8 mouse cellular contexts compared by ENCODE assay signal in genomic region chr17:47610849-47611660, GRCm38 (mm10). TPM values are rescaled to one million over a fixed set of nuclear protein-coding genes. Genes with fewer than 3 reads are reported as not detected.
DNase-seq lines count a peak whose midpoint lies in the region; ATAC-seq and TF ChIP-seq lines count a peak whose summit lies in the region.

TSS of gene Bysl (minus strand) at chr17:47611492.
TSS of gene Med20 (plus strand) at chr17:47611582.
TSS of gene Gm20517 (plus strand) at chr17:47611589.

- H3K4me1 ChIP-seq in embryonic facial prominence, embryonic 14.5 days (ENCODE audit: control insufficient read depth, insufficient read depth, low read length), result peaks cover 20% of the 10 kb centered on the region
- peaks cover 19% of the 10 kb centered on the region for H3K4me1 ChIP-seq in limb, embryonic 14.5 days (ENCODE audit: control insufficient read depth, insufficient read depth, low read length)
- peaks cover 13% of the 10 kb centered on the region; the same call in 1 of the 2 replicates for H3K4me1 ChIP-seq in midbrain, postnatal 0 days (ENCODE audit: insufficient read depth, low read length)

- peak within 1 kb of the TSS; percentile 65 for H3K27ac ChIP-seq in embryonic facial prominence, embryonic 14.5 days (replicated peaks; ENCODE audit: low read depth, low read length)
- H3K27ac ChIP-seq in limb, embryonic 14.5 days (replicated peaks; ENCODE audit: low read depth, low read length), result peak within 1 kb of the TSS; percentile 74
- peak within 1 kb of the TSS; percentile 79 for H3K27ac ChIP-seq in midbrain, postnatal 0 days (ENCODE audit: low read depth, low read length)

- peak; percentile 88 for TF ChIP-seq CTCF in midbrain, postnatal 0 days (IDR thresholded peaks at IDR 0.05)

- H3K4me3 ChIP-seq in embryonic facial prominence, embryonic 14.5 days (ENCODE audit: low read depth, low read length), result peak within 1 kb of the TSS; percentile 93
- peak within 1 kb of the TSS; percentile 88 for H3K4me3 ChIP-seq in limb, embryonic 14.5 days (replicated peaks; ENCODE audit: low read length)
- peak within 1 kb of the TSS; percentile 81 for H3K4me3 ChIP-seq in midbrain, postnatal 0 days (ENCODE audit: low read depth, low read length)

- H3K9me3 ChIP-seq in embryonic facial prominence, embryonic 14.5 days (ENCODE audit: control insufficient read depth, low read length), result no peaks in the 10 kb centered on the region
- no peaks in the 10 kb centered on the region for H3K9me3 ChIP-seq in limb, embryonic 14.5 days (ENCODE audit: control insufficient read depth, low read length)
- H3K9me3 ChIP-seq in midbrain, postnatal 0 days (ENCODE audit: low read length), result no peaks in the 10 kb centered on the region

- H3K27me3 ChIP-seq in embryonic facial prominence, embryonic 14.5 days (replicated peaks; ENCODE audit: control insufficient read depth, insufficient read depth, low read length), result no peaks in the 10 kb centered on the region
- no peaks in the 10 kb centered on the region for H3K27me3 ChIP-seq in limb, embryonic 14.5 days (ENCODE audit: control insufficient read depth, insufficient read depth, low read length)
- no peaks in the 10 kb centered on the region for H3K27me3 ChIP-seq in midbrain, postnatal 0 days (ENCODE audit: insufficient read depth, low read length)

- peak within 1 kb of the TSS; percentile 95 for H3K4me2 ChIP-seq in embryonic facial prominence, embryonic 14.5 days (ENCODE audit: low read depth, low read length)
- peak within 1 kb of the TSS; percentile 93 for H3K4me2 ChIP-seq in limb, embryonic 14.5 days (replicated peaks; ENCODE audit: low read depth, low read length, severe bottlenecking)
- peak within 1 kb of the TSS; percentile 83 for H3K4me2 ChIP-seq in midbrain, postnatal 0 days (ENCODE audit: low read depth, low read length, poor library complexity, severe bottlenecking)

- ATAC-seq in embryonic facial prominence, embryonic 14.5 days (ENCODE audit: low read depth), result peak; percentile 96
- peak; percentile 96 for ATAC-seq in limb, embryonic 14.5 days (ENCODE audit: low FRiP score, low read depth)
- peak; percentile 97 for ATAC-seq in midbrain, postnatal 0 days (ENCODE audit: low FRiP score)

- H3K9ac ChIP-seq in embryonic facial prominence, embryonic 14.5 days (ENCODE audit: low read depth, low read length), result peak within 1 kb of the TSS; percentile 87
- H3K9ac ChIP-seq in limb, embryonic 14.5 days (ENCODE audit: low read depth, low read length, severe bottlenecking), result peak within 1 kb of the TSS; percentile 78
- peak within 1 kb of the TSS; percentile 78 for H3K9ac ChIP-seq in midbrain, postnatal 0 days (replicated peaks; ENCODE audit: low read length, poor library complexity, severe bottlenecking)

- under 1% methylated on average over 59 of the region's 59 CpGs for WGBS in embryonic facial prominence, embryonic 14.5 days
- under 1% methylated on average over 59 of the region's 59 CpGs for WGBS in limb, embryonic 14.5 days
- under 1% methylated on average over 59 of the region's 59 CpGs for WGBS in midbrain, postnatal 0 days

- TF ChIP-seq POLR2A in limb, embryonic 14.5 days (IDR thresholded peaks at IDR 0.05; ENCODE audit: borderline replicate concordance, extremely low read depth, insufficient read depth, insufficient read length), result peak; percentile 40; the same call in 1 of the 2 replicates

- peak; percentile 96 for DNase-seq in 3T3-L1 (ENCODE audit: low read depth, low spot score)
- DNase-seq in adrenal gland, postnatal 4 days (ENCODE audit: low spot score in 2 of 2), result peak; percentile 90 to 96
- DNase-seq in embryonic facial prominence, embryonic 14.5 days (ENCODE audit: low spot score), result peak; percentile 98
- DNase-seq in heart, adult 8-10 months (ENCODE audit: low spot score), result peak; percentile 96
- peak; percentile 97 for DNase-seq in kidney, adult 9 months
- DNase-seq in limb, embryonic 14.5 days (ENCODE audit: low spot score), result peak; percentile 97
- DNase-seq in midbrain, postnatal 0 days (ENCODE audit: low spot score), result peak; percentile 98
- peak; percentile 93 to 96 for DNase-seq in spleen, postnatal 14 days (ENCODE audit: low spot score in 2 of 2)

- H3K36me3 ChIP-seq in embryonic facial prominence, embryonic 14.5 days (ENCODE audit: control insufficient read depth, insufficient read depth, low read length), result peaks cover 51% of the 10 kb centered on the region
- peaks cover 31% of the 10 kb centered on the region for H3K36me3 ChIP-seq in limb, embryonic 14.5 days (ENCODE audit: control insufficient read depth, insufficient read depth, low read length)
- peaks cover 14% of the 10 kb centered on the region for H3K36me3 ChIP-seq in midbrain, postnatal 0 days (ENCODE audit: insufficient read depth, low read length)

RNA-seq across cellular contexts. Expression of gene Bysl, which starts in this region (rescaled TPM):
- total RNA-seq in adrenal gland, postnatal 4 days (2021), result 10 to 100 TPM; 12.5 to 14.3 TPM
- 21.3 and 22.4 TPM in 2 replicates for polyA plus RNA-seq in embryonic facial prominence, embryonic 14.5 days (2014; fragmentation: Nextera tagmentation; extraction: Ambion mirVana)
- total RNA-seq in heart, adult 8-10 months (2022), result 10 to 100 TPM; 14.2 to 16.9 (median 15.9) TPM
- polyA plus RNA-seq in limb, embryonic 14.5 days (2012; rRNA removed), result 19.5 and 20.4 TPM in 2 replicates
- 20.6 and 24.0 TPM in 2 replicates for polyA plus RNA-seq in limb, embryonic 14.5 days (2014; fragmentation: Nextera tagmentation; extraction: Ambion mirVana)
- total RNA-seq in midbrain, postnatal 0 days (2014; rRNA removed), result 25.8 and 26.0 TPM in 2 replicates
- polyA plus RNA-seq in midbrain, postnatal 0 days (2015; fragmentation: Nextera tagmentation; extraction: Ambion mirVana), result 31.9 and 33.1 TPM in 2 replicates

RNA-seq across cellular contexts. Expression of gene Med20, which starts in this region (rescaled TPM):
- total RNA-seq in adrenal gland, postnatal 4 days (2021), result 10 to 100 TPM; 40.4 to 40.8 TPM
- polyA plus RNA-seq in embryonic facial prominence, embryonic 14.5 days (2014; fragmentation: Nextera tagmentation; extraction: Ambion mirVana), result 47.7 and 50.2 TPM in 2 replicates
- 10 to 100 TPM; 15.7 to 19.9 (median 18.1) TPM for total RNA-seq in heart, adult 8-10 months (2022)
- polyA plus RNA-seq in limb, embryonic 14.5 days (2012; rRNA removed), result 59.5 and 64.7 TPM in 2 replicates
- 50.6 and 55.0 TPM in 2 replicates for polyA plus RNA-seq in limb, embryonic 14.5 days (2014; fragmentation: Nextera tagmentation; extraction: Ambion mirVana)
- 33.8 and 44.7 TPM in 2 replicates for total RNA-seq in midbrain, postnatal 0 days (2014; rRNA removed)
- polyA plus RNA-seq in midbrain, postnatal 0 days (2015; fragmentation: Nextera tagmentation; extraction: Ambion mirVana), result 32.4 TPM in 2 replicates

RNA-seq across cellular contexts. Expression of gene Gm20517, which starts in this region (rescaled TPM):
- total RNA-seq in adrenal gland, postnatal 4 days (2021), result 1 to 10 TPM; 4.1 to 4.8 TPM
- 1.4 and 1.9 TPM in 2 replicates for polyA plus RNA-seq in embryonic facial prominence, embryonic 14.5 days (2014; fragmentation: Nextera tagmentation; extraction: Ambion mirVana)
- total RNA-seq in heart, adult 8-10 months (2022), result 1 to 10 TPM in 3 of 4 experiments, under 1 TPM in 1; 0.35 to 5.1 (median 2.0) TPM
- 1.3 and 1.4 TPM in 2 replicates for polyA plus RNA-seq in limb, embryonic 14.5 days (2012; rRNA removed)
- 0.72 and 1.4 TPM in 2 replicates for polyA plus RNA-seq in limb, embryonic 14.5 days (2014; fragmentation: Nextera tagmentation; extraction: Ambion mirVana)
- 3.2 and 8.0 TPM in 2 replicates for total RNA-seq in midbrain, postnatal 0 days (2014; rRNA removed)
- 0.96 and 1.1 TPM in 2 replicates for polyA plus RNA-seq in midbrain, postnatal 0 days (2015; fragmentation: Nextera tagmentation; extraction: Ambion mirVana)

Comparison
In these comparisons a context has a peak if more than half of its experiments do, and no peak if none do; other contexts are left out.
1. Peak in every context shown above with its lines: DNase-seq, ATAC-seq, H3K4me3 ChIP-seq and H3K27ac ChIP-seq.